8 mouse cellular contexts compared by ENCODE assay signal in the genomic region with DNA sequence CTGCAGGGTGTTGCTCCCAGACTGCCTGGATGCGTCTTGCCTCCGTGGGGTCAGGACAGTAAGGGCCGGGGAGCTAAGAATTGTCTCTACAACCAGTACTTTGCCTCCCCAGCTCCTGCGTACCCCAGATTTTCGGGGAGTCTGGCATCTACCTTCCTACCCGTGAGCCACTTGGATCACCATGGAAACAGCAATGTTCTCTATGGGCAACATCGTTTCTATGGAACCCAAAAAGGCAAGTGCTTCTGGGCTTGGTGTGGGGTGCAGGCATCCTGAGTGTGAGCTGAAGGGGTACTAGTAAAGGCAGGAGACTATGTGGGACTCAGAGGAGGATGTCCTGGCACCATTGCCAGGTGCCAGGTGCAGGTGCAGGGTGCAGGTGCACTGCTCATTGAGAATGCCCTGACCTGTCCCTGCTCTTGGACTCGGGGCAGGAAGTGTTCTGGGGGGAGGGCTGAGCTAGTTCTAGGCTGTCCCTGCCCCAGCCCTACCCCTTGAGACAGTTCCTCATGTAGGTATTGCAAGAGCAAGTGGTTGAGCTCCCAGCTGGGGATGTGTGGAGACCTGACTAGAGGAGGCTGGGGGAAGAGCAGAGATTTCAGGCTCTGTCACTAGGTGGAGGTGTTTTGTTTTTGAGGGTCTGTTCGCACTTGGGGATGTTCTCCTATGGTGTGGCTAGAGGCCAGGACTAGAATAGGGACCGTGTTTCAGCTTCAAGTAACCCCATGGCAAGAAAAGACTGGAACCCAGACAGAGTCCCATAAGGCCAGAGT. TPM values are rescaled to one million over a fixed set of nuclear protein-coding genes. Genes with fewer than 3 reads are reported as not detected.
A peak's percentile ranks its signal among the peaks of the same experiment; 100 is the strongest.
DNase-seq lines count a peak whose midpoint lies in the region.

No protein-coding gene starts in this region.

- peak; percentile 39 to 53 for DNase-seq in left cerebral cortex, adult 8-10 months (ENCODE audit: low spot score in 2 of 2)
- DNase-seq in left cerebral cortex, postnatal 4 days, result no peak
- DNase-seq in c-Kit-positive CD71-negative TER-119-negative erythroid progenitor cells, embryonic 14.5 days (ENCODE audit: low read depth), result peak; percentile 26
- DNase-seq in layer of hippocampus, adult 8-10 months (ENCODE audit: low spot score in 2 of 2), result peak; percentile 67 to 74
- DNase-seq in telencephalon, adult 2 months (ENCODE audit: low read depth, low spot score), result peak; percentile 67
- no peak for DNase-seq in urinary bladder, postnatal 14 days (ENCODE audit: low spot score)
- no peak for DNase-seq in heart, postnatal 25 days (ENCODE audit: low spot score)
- DNase-seq in cerebellum, postnatal 36 days, result no peak

- intact Hi-C loops in left cerebral cortex, postnatal 4 days (cut with DNase I), result no loop called here
- intact Hi-C loops in heart, postnatal 25 days (cut with DNase I), result no loop called here

RNA-seq across cellular contexts. Expression of gene Bahcc1, which starts 35.6 kb away (rescaled TPM):
- 10 to 100 TPM; 20.8 to 23.0 (median 21.6) TPM for total RNA-seq in left cerebral cortex, adult 8-10 months (2022)
- 10 to 100 TPM; 36.5 to 39.5 TPM for total RNA-seq in left cerebral cortex, postnatal 4 days (2021)
- total RNA-seq in layer of hippocampus, adult 8-10 months (2022), result 10 to 100 TPM; 20.0 to 23.4 (median 21.4) TPM
- total RNA-seq in heart, postnatal 25 days (2021), result 1 to 10 TPM; 7.8 to 8.3 TPM

Comparison
In these comparisons a context has a peak if more than half of its experiments do, and no peak if none do; other contexts are left out.
1. DNase-seq: peak in left cerebral cortex, adult 8-10 months (2 of 2), c-Kit-positive CD71-negative TER-119-negative erythroid progenitor cells, embryonic 14.5 days (single experiment), layer of hippocampus, adult 8-10 months (2 of 2) and telencephalon, adult 2 months (single experiment); none in left cerebral cortex, postnatal 4 days (single experiment), urinary bladder, postnatal 14 days (single experiment), heart, postnatal 25 days (single experiment) and cerebellum, postnatal 36 days (0 of 2).